Mouse (Mus musculus) natural killer cell, adult 2 months (primary cell): Measurements from ENCODE around the gene Col6a5.

Experiments used
- DNase-seq, 2 experiments: peaks; one replicate each; pipeline ENCODE4 v3.0.0; 2022; ENCODE audit warnings: low spot score in 2 of 2

Gene Col6a5

DNA sequence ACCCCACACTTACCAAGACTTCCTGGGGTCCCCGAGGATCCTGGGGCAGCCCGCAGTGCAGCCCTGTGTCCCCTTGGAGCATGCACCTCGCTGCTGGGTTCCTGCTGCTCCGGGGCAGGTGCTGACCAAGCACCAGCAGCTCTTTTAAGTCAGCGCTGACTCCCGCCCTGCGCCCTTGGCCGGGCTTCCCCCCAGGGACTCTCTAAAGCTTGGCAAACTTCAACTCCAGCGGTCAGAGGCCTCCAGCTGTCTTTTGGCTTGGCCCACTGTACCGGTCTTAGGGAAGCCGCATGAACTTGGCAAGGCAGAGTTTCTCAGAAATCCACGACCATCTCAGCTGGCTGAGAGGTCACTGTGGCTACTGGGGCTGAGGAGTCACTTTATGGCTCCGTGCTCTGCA lies at the start of gene Col6a5:
Gene Col6a5 (minus strand): TSS at position 111 of the 400 bp plus-strand sequence.
- no peak for DNase-seq

DNA sequence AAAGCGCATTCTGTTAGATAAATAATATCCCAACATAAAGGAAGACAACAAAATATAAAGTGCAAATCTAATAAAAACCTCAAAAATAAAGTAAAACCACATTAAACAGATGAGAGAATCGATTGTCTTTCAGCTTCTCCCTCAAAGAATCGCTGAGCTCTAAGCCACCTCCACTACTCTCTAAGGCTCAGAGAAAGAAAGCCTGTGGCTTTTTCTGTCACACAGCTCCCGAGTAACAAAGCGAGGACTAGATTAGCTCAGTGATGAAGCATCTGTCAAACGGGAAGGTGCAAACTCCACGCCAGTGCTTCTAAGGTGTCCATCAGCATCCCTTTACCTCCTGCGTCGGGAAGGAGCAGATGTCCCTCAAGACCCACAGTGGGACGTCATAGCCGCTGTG lies 37.5 kb upstream of the Col6a5 start:
- DNase-seq, result no peak

DNA sequence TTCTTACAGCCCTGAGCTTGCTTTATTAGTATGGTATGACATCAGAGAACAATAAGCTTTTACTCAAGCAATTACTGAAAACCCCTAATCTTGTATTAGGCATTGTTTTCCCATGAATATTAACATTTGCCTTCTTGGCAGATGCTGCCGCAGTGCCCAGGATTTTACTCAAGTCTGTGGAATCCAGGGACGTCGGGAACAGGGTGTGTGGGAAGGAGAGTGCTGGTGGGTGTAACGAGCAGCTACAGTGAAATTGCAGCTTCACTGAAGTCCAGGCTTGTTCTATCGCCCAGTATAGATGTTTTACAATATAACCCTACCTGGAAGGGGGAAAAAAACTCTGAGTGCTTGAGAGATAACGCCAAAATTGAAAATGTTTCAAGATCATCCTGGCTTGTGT lies 32.0 kb upstream of the Col6a5 start:
- DNase-seq, result no peak

DNA sequence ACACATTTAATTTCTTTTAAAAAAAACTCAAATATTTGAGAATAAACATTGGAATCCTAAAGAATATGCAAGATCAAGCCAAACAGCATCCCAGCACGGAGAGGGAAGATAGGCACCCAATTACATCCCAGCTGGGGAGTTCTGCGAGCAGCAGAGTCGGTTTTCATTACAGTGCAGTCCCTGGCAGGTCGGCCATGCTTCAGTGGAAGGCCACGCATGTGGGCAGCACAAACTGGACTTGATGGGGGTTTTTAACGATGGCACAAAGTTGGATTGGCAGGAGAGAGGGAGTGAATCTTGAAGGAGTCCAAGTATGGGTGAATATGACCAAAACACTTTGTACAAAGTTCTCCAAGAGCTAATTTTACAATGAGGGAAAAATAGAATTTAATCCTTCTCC lies 29.7 kb upstream of the Col6a5 start:
- DNase-seq, result no peak

DNA sequence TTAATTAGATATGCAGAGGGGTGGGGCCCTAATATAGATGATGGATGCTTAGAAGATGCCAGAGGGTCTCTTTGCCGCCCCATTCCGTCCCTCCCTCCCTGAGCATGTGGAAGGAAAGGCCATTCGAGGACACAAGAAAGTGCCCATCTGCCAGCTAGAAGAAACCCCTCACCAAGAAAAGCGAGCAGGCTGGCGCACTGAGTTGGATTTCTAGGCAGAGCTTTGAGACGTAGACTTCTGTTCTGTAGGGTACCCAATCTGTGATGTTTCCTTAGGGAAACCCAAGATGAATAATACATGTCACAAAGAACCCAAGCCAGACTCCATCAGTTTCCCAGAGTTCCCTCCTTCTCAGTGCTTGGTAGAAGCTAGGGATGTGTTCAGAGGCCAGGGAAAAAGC lies 29.0 kb upstream of the Col6a5 start:
- no peak for DNase-seq

DNA sequence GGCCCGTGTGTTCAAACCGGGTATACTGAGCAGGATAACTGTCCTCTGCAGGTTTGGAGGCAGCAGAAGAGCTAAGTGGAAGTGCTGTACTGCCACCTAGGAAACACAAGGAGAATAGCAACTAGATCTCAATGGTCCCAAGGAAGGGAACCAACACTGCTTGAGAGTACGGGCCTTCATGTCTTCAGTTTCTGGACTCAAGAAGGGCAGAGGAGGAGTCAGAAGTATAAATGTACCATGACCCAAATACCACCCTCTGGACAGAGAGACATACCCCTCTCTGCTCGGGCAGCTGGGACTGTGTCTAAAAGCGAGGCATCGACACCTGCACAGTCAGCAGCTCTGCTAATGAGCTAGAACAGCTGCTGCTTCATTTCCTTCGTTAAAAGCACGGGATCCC lies 27.7 kb upstream of the Col6a5 start:
- DNase-seq, result no peak

DNA sequence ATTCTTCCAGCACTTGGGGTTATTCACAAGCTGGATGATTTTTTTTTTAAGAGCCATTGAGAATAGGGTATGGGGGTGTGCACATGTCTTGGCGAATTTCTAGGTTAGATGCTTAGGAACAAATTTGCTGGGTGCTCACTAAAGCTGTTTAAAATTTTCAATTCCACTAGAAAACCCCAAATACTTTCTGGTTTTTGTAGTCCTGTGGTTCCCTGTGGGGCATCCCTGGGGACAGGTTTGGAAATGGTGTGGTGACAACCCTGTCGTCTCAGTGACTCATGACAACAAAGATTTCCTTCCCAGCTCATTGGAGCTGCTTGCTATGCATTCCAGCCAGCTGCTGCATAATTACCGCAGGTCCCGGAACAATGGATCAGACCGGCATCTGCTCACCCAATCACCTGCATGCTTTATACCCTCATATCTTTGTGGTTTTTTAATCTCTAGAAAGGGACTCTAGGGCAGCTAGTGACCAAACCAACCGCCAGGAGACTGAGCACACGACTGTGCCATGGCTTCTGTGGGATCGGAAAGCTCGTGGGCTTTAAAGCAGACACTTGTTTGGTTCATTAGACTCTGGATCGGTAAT lies 24.6 kb upstream of the Col6a5 start:
- no peak for DNase-seq

DNA sequence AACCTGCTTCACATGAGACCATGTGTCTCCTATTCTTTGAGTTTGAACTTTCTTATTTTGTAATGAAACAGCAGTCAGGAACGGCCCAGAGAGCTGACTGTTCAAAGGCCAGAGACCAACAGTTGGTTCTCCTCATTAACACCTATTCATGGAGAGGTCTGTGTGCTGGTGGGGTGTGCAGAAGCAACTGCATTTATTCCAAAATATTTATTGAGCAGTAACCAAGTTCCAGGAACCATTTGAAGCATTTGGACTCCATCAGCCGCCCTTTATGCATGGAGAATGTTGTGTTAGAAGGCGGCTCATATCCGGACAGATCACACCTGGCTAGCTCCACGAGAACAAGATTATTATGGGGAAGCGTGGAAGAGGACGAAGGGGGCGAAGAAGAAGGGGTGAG lies 18.0 kb upstream of the Col6a5 start:
- DNase-seq, result no peak

DNA sequence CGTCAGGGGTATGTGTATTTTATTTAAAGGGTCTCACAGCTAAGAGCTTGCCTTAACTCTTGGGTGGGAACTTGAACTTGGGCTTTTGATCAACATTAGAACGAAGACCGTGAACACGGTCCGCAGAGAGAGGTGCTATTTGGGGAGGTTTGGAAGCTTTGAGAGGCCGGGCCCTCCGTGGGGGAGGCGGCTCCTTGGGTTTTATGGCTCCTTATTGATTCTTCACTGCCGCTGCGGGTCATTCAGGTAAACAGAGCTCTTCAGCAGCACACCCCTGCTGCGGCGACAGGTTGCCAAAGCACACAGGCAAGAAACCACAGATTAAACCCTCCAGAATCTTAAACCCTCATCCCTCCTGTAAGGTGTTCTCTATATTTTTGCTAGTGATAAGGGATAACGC lies 16.4 kb upstream of the Col6a5 start:
- DNase-seq, result no peak

DNA sequence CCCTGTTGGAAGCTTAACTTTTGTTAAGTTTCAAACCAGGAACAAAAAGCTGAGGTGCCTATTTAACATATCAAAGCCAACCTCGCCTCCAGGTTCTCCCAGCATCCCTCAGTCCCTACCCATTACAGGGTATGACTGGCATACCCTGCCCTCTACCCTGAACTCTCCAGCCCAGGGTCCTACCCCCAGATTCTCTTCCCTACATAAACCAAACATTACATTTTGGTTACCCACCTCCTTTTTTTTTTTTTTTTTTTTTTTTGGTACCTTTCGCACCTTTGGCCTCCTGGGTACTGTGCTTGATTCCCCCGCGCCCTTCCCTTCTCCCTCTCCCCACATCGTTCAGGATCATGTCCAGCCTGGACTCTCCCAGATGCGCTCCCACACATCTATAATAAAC lies 15.9 kb upstream of the Col6a5 start:
- DNase-seq, result no peak

DNA sequence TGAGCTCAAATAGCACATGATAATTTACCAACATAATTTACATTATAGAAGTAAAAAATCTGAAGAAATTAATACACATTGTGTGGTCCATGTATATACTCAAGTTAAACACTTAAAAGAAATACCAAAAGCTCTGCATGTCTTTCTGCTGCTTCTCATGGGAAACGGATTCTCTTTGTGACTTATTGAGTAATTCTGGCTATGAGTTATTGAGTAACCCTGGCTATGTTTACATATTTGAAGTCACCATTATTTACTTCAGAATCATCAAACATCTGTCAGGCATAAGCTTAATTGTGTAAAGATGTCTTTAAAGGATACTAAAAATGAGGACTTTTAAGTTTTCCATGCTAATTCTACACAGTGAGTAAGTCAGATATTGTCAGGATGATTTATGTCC lies 13.3 kb upstream of the Col6a5 start:
- DNase-seq, result no peak

DNA sequence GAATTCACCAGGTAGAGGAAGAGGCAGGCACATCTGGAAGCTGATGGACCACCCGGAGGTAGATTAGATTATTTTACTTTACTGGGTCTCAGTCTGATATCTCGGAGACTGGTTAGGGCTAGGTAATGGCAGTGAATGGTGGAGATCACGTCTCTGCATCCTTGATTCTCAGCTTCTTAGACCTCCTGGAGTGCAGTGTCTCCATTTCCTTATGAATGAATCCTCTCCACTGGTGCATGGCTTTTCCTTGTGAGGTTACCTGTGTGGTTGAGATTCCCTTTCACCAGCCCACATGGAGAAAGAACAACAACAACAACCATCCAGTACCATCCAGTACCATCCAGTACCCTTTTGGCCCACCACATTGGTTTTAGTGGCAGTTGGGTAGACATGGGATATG lies 11.6 kb upstream of the Col6a5 start:
- no peak for DNase-seq

DNA sequence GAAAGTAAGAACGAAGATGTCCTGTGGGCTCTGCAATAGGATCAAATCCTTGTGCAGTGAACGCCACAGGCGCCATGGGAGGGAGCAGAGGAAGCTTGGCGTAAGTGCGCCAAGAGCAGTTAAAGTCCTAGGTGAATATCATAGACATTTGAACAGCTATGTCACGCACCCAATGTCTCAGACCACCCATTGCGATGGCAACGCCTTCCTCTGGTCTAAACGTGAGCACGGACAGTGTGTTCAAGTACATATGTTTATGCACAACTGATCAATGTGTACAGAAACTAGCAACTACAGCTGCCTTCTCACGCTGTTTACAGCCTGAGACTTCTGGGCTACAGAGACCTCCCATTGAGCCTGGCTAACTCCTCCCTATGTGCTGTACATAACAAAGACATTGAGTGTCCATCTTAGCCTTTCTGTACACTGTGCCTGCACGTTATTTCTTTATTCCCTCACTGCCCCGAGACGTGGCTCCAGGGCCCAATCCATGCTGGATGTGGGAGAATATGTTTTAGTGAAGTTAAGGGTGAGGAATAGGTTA lies 11.0 kb upstream of the Col6a5 start:
- DNase-seq, result no peak

DNA sequence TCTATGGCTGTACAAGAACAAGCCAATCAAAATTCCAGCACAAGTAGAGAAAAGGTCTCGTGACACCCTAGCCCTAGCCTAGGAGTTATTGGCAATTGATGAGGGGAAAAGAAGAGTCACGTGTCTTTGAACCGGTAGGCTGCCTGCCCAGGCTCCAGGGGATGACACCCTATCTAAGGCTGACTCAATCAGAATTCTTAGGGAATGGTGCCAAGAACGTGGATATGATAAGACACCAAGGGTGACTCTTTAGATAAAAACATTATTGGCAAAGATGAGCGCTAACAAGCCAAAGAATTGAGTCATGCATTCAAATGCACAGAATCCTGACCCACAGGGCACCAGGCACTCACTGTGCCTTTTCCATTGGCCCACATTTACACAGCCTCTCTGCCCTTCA lies 10.5 kb upstream of the Col6a5 start:
- DNase-seq, result no peak

DNA sequence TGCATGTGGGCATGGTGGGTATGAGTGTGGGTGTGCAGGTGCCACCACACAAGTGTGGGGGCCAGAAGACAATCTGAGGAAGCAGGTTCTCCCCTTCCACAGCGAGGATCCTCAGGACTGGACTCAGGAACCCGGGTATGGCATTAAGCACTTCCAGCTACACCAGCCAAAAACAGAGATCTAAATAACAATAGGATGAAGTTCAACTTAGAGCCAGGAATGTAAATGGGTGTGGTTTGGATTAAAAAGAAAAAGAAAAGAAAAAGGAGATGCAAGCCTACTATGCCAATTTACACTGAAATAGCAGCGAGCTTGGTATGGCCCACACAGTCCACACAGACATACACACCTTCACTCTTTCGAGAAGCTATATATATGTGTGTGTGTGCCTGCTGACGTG lies 7.5 kb upstream of the Col6a5 start:
- DNase-seq, result no peak

DNA sequence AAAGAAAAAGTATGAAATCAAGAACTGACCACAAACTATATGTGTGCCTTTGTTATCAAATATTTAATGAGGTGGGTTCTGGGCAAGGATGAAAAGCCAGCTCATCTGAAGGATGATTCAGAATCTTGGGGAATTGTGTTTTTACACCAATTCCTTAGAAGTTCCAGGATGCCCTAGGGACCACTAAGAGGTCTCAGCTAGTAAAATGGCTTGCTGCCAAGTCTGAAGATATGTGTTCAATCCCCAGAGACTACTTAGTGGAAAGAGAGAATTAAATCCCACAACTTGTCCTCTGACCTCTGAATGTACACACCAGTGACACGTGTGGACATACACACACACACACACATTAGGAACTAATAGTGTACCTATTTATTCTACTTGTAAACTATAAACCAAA lies 1.3 kb downstream of the Col6a5 start:
- no peak for DNase-seq

DNA sequence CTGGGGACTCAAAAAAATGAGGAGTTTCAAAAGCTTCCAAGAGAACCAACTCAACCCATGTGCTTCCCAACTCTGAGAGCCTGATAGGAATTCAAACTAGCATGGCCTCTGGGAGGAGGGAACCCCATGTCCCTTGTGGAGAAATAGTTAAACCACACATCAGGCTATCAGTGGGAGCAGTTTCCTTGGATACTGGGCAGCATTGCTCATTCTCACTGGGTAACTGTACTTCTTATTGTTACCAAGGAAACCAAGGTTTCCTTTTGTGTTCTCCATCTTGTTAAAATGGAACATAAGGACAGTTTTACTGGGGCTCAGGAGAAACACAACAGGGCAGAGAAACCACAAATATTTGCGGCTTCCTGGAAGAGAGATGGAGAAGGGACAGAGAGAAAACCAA lies 10.7 kb downstream of the Col6a5 start:
- DNase-seq, result no peak

DNA sequence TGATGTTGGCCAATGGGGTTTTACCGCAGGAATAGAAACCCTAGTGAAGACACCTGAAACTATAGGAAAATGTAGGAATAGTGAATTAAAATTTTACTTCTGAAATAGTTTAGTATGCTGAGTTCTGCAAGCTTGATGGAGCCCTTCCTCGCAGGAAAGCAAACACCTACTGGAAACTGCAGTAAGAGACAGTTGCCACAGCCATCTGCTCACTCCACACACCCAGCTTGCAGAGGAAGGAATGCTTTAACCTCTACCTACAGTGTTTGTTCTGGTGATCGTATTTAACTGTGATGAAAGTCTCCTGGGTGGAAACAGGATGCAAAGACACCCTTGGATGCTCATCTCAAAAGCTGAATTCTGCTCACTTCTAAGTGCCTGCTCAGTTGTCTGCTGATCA lies 12.9 kb downstream of the Col6a5 start:
- DNase-seq, result no peak

DNA sequence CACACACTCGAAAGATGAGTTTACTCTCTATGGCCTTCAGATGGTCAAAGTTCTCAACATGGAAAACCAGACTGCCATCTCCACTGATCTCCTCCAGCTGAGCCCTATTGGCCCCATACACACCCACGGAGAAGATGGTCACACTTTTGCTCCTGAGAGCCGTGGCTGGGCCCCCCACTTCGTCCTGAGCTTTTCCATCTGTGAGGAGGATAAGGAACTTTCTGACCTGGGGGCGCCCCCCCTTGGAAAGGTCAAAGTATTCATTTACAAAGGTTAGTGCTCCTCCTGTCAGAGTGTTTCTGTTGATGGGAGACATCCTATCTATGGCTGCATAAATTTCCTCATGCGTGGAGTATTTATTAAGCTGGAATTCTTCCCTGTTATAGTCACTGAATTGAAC lies 26.6 kb downstream of the Col6a5 start:
- DNase-seq, result no peak

DNA sequence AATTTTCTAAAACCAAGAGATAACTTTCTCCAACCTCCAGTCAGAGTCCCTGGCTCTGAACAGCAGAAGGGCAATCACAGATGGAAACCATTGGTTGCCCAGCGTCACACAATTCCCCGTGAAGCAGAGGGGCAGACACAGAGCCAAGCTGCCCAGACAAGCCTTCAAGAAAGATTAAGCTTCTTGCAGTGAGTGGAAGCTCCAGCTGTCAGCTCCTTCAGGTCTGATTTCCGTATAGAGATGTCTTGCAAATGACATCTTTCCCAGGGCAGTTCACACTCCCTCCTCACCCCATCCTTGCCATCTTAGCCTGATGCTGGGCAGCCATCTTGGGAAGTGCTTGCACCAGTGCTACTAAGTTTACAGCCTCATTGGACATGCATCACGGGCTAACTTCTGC lies 31.2 kb downstream of the Col6a5 start:
- DNase-seq, result no peak

DNA sequence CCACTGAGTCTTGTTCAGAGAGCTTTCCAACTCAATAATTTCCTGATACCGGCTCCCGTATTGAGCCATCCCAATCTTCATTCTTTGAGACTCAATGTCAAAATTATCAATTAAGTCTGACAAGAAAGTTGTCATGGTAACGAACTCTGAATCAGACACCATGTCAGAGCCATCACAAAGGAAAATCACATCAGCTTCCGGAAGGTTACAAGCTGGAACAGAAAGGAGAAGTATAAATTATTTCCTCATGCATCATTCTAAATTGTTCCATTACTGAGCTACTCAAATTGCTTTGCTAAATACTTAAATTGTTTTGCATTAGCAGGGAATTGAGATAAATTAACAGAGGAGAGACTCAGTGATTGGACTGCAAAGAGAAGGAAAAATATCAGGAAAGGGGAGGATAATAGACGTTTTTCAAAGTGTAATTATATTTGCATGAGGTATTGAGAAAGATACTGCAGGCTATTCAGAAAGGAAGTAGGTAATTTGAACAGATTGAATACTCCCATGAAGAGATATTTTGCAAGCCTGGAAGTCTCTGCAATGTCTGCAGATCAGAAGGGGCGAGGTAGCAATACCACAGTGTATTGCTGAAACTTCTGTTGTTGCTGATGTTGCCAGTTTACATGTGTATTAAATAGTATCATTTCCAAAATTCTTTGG lies 31.9 kb downstream of the Col6a5 start:
- no peak for DNase-seq

DNA sequence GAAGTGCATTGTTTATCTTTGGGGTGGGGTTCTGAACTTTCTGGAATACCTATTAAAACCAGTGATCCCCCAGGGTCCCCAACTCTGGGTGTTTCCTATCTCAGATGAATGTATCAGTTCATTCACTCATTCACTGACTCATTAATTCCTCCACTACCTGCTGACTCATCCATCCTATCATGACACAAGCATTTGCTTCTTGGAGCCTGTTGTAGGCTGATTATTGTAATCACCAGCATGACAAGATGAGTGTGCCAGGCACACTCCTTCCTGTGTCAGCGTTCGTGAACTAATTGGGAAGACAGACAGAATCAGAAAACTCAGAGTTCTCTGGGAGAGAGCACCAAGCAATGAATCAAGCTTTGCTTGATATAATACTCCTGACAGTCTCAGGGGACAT lies 36.8 kb downstream of the Col6a5 start:
- DNase-seq, result no peak

DNA sequence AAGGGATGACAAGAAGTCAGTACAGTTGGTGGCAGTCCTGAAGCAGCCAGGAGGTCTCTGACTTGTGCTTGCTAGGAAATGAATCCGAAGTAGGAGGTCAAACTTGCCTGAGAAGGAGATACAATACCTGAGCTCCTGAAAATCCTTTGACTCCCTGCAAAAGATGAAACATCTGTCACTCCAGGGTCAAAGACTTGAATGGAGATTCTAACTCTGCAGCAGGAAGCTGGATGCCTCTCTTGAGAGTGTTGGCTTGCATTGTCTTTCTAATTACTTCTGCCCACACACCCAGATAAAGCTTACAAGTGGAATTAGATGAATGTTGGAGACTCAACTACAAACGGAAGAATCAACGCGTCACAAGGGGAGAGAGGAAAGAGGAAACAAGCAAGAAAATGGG lies 45.3 kb downstream of the Col6a5 start:
- no peak for DNase-seq

DNA sequence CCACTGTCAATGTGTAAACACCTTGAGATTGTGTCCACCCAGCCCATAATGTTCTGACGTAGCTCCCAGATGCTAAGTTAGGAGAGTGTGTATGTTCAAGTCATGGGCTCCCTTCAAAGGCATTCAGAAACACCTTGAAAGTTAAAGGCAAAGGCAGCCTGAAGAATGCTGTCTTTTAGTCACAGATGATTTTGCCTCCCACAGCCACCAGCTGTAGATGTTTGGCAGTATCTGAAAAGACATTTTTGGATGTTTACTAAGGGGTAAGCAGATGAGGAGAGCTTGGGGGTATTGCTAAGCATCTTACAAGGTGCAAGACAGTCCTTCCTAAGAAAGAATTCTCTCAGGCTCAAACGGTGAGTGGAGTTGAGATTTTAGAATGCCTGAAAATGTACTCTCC lies 50.3 kb downstream of the Col6a5 start:
- no peak for DNase-seq
